Mouse (Mus musculus) ovary, adult 18-20 months (tissue): ENCODE measurements at regions not wholly inside any gene's neighbourhood (a gene's known extent, or its start where the extent isn't known, plus 50 kb on each side); places are given as distances from the start of the nearest gene placed in this dataset.

Experiments
- DNase-seq: peaks from one replicate; pipeline ENCODE4 v3.0.0; 2022; ENCODE audit warnings: low spot score, mixed read lengths

DNA sequence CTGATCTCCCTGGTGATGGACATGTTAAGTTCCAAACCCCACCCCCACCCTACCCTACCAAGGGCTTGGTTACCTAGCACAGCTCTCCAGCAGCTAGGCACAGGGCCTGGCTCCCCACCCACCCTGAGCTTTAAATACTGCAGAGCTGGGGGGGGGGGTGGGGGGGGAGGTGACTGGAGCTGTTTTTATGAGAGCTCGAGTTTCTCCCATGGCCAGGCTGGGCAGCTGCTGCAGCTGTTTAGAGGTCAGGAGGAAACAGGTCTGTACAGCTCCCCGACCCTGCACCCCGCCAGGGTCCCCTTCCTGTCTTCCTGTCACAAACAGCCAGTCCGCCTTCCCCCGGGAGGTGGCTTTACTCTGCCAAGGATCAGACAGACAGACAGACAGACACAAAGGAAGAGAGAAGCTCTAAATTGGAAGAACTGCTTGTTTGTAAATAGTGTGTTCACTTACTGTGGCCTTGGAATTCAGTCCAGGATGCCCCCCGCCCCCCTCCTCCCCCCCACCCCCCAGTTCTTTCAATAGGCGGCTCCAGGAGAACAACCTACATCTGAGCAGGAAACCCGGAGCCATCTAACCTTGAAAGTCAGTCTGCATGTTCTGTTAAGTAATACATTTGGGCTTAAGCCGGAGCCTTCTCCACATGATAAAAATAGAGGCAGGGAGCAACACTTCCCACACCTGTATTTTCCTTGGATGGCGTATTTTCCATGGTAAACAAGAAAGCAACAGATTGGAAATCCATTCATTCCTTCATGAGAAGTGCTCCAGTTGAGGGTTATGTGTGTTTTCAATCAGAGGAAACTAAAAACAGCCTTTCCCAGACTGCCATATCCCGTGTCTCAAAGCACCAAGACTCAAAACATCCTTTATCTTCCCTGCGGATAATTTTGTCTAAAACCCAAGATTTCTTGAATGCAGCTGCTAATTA lies 67.8 kb upstream of the Hes1 start:
- no peak for DNase-seq

DNA sequence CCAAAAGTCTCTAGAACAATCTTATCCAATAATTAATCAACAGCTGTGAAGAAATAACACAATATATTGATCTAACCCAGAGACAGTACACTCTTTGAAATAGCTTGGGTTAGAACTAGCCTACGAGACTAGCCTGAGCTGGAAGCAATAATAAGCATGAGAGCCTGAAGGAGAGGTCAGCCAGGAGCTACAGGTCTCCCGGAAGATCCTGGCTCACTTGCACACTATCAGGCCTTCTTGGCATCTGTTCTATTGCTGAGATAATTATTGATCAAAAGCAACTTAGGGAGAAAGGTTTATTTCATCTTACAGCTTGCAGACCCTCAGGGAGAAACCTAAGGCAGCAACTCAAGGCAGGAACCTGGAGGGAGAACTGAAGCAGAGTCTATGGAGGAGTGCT lies 64.0 kb upstream of the Hes1 start:
- DNase-seq = no peak

- no peak for DNase-seq
Observed at GRCm38 (mm10) chr16:30005124-30005523, 59.1 kb upstream of the Hes1 start.

DNA sequence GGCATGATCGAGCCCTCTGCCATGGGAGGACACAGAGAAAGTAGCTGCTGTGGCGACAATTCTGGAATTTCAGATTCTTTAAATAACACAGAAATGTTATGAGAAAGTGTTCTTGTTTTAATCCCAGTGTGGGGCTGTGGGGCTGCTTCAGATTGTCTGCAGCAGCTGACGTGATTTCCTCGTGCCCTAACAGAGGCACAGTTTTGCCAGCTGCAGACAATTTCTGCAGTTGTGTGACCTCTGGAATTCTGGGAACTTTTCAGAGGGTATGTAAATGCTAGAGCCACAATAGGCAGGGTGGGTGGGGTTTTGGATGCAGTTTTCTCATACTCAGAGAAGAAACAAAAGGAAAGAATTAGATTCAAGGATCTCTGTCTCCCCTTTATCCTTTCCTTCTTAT lies 57.4 kb upstream of the Hes1 start:
- DNase-seq = no peak

- peak; percentile 77 for DNase-seq
Observed at GRCm38 (mm10) chr16:30008451-30009357, 55.5 kb upstream of the Hes1 start.

GRCm38 (mm10) chr16:30009521-30010186 lies 54.5 kb upstream of the Hes1 start:
- DNase-seq = no peak

GRCm38 (mm10) chr16:30013123-30013522 lies 51.1 kb upstream of the Hes1 start:
- DNase-seq = no peak

- DNase-seq = no peak
Observed at GRCm38 (mm10) chr16:30013943-30014342, 50.2 kb upstream of the Hes1 start.
